ENCODE assay signal across 8 mouse cellular contexts in genomic region chrX:140505497-140506238, GRCm38 (mm10). TPM values are rescaled to one million over a fixed set of nuclear protein-coding genes. Genes with fewer than 3 reads are reported as not detected.
A peak's percentile ranks its signal among the peaks of the same experiment; 100 is the strongest.
DNase-seq lines count a peak whose midpoint lies in the region; ATAC-seq and TF ChIP-seq lines count a peak whose summit lies in the region.

No protein-coding gene starts in this region.

- ATAC-seq in kidney, embryonic 15.5 days (replicated peaks; ENCODE audit: low FRiP score), result no peak
- peak; percentile 11 for ATAC-seq in Patski
- peak; percentile 58; the same call in 1 of the 2 replicates for ATAC-seq in intestine, embryonic 14.5 days (replicated peaks; ENCODE audit: low FRiP score, low TSS enrichment, low read depth)
- ATAC-seq in forebrain, embryonic 15.5 days (replicated peaks), result no peak

- peaks cover 24% of the 10 kb centered on the region; the same call in 1 of the 2 replicates for H3K4me1 ChIP-seq in kidney, adult 2 months (ENCODE audit: control insufficient read depth, insufficient read depth, low read length)
- peaks cover 13% of the 10 kb centered on the region for H3K4me1 ChIP-seq in kidney, embryonic 15.5 days
- peaks cover under 1% of the 10 kb centered on the region; the same call in 1 of the 2 replicates for H3K4me1 ChIP-seq in intestine, embryonic 14.5 days (replicated peaks; ENCODE audit: control insufficient read depth, insufficient read depth, low read length)
- H3K4me1 ChIP-seq in forebrain, embryonic 15.5 days, result no peaks in the 10 kb centered on the region

- H3K27me3 ChIP-seq in kidney, adult 2 months (replicated peaks; ENCODE audit: control insufficient read depth, insufficient read depth, low read length), result no peaks in the 10 kb centered on the region
- H3K27me3 ChIP-seq in kidney, embryonic 15.5 days, result peaks cover 50% of the 10 kb centered on the region
- H3K27me3 ChIP-seq in Patski, result no peaks in the 10 kb centered on the region
- no peaks in the 10 kb centered on the region; the same call in 1 of the 2 replicates for H3K27me3 ChIP-seq in intestine, embryonic 14.5 days (replicated peaks; ENCODE audit: control insufficient read depth, insufficient read depth, low read length)
- no peaks in the 10 kb centered on the region for H3K27me3 ChIP-seq in splenic B cell, adult 2 months (ENCODE audit: control insufficient read depth, insufficient read depth, low read length, poor library complexity, severe bottlenecking)
- 0 out of 2 replicates have a peak, but pooled peaks cover 6% of the 10 kb centered on the region for H3K27me3 ChIP-seq in forebrain, embryonic 15.5 days

- no peak for TF ChIP-seq POLR2A in kidney, adult 2 months (IDR thresholded peaks at IDR 0.05; ENCODE audit: low read depth, low read length)

- WGBS in kidney, adult 2 months, result 26% methylated on average over 15 of the region's 15 CpGs
- WGBS in kidney, embryonic 15.5 days, result 70% methylated on average over 15 of the region's 15 CpGs
- 57% methylated on average over 15 of the region's 15 CpGs for WGBS in intestine, embryonic 14.5 days
- 58% methylated on average over 15 of the region's 15 CpGs for WGBS in forebrain, embryonic 15.5 days

- intact Hi-C loops in gastrocnemius, adult 2 months (cut with DNase I), result no loop called here

- H3K27ac ChIP-seq in kidney, adult 2 months (ENCODE audit: insufficient read depth, low read depth, low read length), result peak overlapping the region; percentile 88
- H3K27ac ChIP-seq in kidney, embryonic 15.5 days, result no peak overlapping the region
- peak overlapping the region; percentile 82 for H3K27ac ChIP-seq in gastrocnemius, adult 2 months
- H3K27ac ChIP-seq in intestine, embryonic 14.5 days (ENCODE audit: low read depth), result no peak overlapping the region
- H3K27ac ChIP-seq in forebrain, embryonic 15.5 days (replicated peaks), result no peak overlapping the region

- no peak overlapping the region for H3K9ac ChIP-seq in kidney, embryonic 15.5 days
- H3K9ac ChIP-seq in intestine, embryonic 14.5 days (ENCODE audit: low read length), result no peak overlapping the region
- H3K9ac ChIP-seq in forebrain, embryonic 15.5 days (replicated peaks), result no peak overlapping the region

- CTCF ChIA-PET in Patski (lab: Charles Lee), result interaction anchor here (1.2 to 3.0 kb wide), 2 partner anchors 13 to 37 kb away, joined by 3 to 17 read pairs; no protein-coding TSS in a partner anchor

- POLR2A ChIA-PET in Patski (lab: Charles Lee), result no interaction called here

- H3K4me2 ChIP-seq in kidney, embryonic 15.5 days, result no peak overlapping the region
- H3K4me2 ChIP-seq in intestine, embryonic 14.5 days (ENCODE audit: low read length), result no peak overlapping the region
- no peak overlapping the region for H3K4me2 ChIP-seq in forebrain, embryonic 15.5 days (replicated peaks)

- no peaks in the 10 kb centered on the region for H3K9me3 ChIP-seq in kidney, embryonic 15.5 days (replicated peaks)
- no peaks in the 10 kb centered on the region for H3K9me3 ChIP-seq in intestine, embryonic 14.5 days (ENCODE audit: control insufficient read depth, low read length)
- no peaks in the 10 kb centered on the region for H3K9me3 ChIP-seq in forebrain, embryonic 15.5 days

- no peak for TF ChIP-seq CTCF in kidney, adult 2 months (conservative IDR thresholded peaks at IDR 0.05; ENCODE audit: insufficient read depth, insufficient read length, low read depth, low read length)
- no peak for TF ChIP-seq CTCF in Patski (IDR thresholded peaks at IDR 0.05)
- no peak for TF ChIP-seq CTCF in gastrocnemius, adult 2 months (IDR thresholded peaks at IDR 0.05)

- in situ Hi-C loops in Patski (cut with MboI; ENCODE audit: low pct_unique_long_range_greater_than_20kb), result no loop called here

- H3K4me3 ChIP-seq in kidney, adult 2 months (ENCODE audit: insufficient read depth, low read depth, low read length), result no peak overlapping the region
- no peak overlapping the region for H3K4me3 ChIP-seq in kidney, embryonic 15.5 days (replicated peaks)
- H3K4me3 ChIP-seq in gastrocnemius, adult 2 months, result no peak overlapping the region
- no peak overlapping the region for H3K4me3 ChIP-seq in intestine, embryonic 14.5 days (ENCODE audit: low read depth, low read length)
- H3K4me3 ChIP-seq in forebrain, embryonic 15.5 days, result no peak overlapping the region

- DNase-seq in kidney, adult 2 months, result peak; percentile 88
- DNase-seq in Patski (ENCODE audit: low read depth, low spot score), result no peak
- DNase-seq in gastrocnemius, adult 2 months, result peak; percentile 79
- no peak for DNase-seq in intestine, embryonic 14.5 days (ENCODE audit: low spot score)
- DNase-seq in lung, postnatal 25 days (ENCODE audit: low spot score), result peak; percentile 95
- DNase-seq in splenic B cell, adult 2 months (ENCODE audit: low read depth, low spot score), result peak; percentile 88

- no peaks in the 10 kb centered on the region for H3K36me3 ChIP-seq in kidney, adult 2 months (ENCODE audit: control insufficient read depth, insufficient read depth, low read length)
- H3K36me3 ChIP-seq in kidney, embryonic 15.5 days, result no peaks in the 10 kb centered on the region
- H3K36me3 ChIP-seq in intestine, embryonic 14.5 days (ENCODE audit: control insufficient read depth, insufficient read depth, low read length), result no peaks in the 10 kb centered on the region
- no peaks in the 10 kb centered on the region for H3K36me3 ChIP-seq in splenic B cell, adult 2 months (ENCODE audit: control insufficient read depth, insufficient read depth, low read length, poor library complexity, severe bottlenecking)
- H3K36me3 ChIP-seq in forebrain, embryonic 15.5 days, result no peaks in the 10 kb centered on the region

RNA-seq across cellular contexts. Expression of gene Prps1, which starts 49.3 kb away (rescaled TPM):
- 12.1 and 16.5 TPM in 2 replicates for polyA plus RNA-seq in kidney, adult 2 months (2012; rRNA removed)
- 42.7 and 44.0 TPM in 2 replicates for polyA plus RNA-seq in kidney, embryonic 15.5 days (2015; fragmentation: Nextera tagmentation; extraction: Ambion mirVana)
- 51.2 TPM for polyA plus RNA-seq in Patski (2021)
- 10 to 100 TPM; 33.7 to 38.2 TPM for total RNA-seq in gastrocnemius, adult 2 months (2021)
- 26.2 and 29.4 TPM in 2 replicates for polyA plus RNA-seq in intestine, embryonic 14.5 days (2014; fragmentation: Nextera tagmentation; extraction: Ambion mirVana)
- polyA plus RNA-seq in forebrain, embryonic 15.5 days (2015; fragmentation: Nextera tagmentation; extraction: Ambion mirVana), result 67.3 and 68.8 TPM in 2 replicates

Comparison
In these comparisons a context has a peak if more than half of its experiments do, and no peak if none do; other contexts are left out.
1. H3K27ac ChIP-seq: peak in kidney, adult 2 months (single experiment) and gastrocnemius, adult 2 months (single experiment); none in kidney, embryonic 15.5 days (single experiment), intestine, embryonic 14.5 days (single experiment) and forebrain, embryonic 15.5 days (single experiment).
2. DNase-seq: peak in kidney, adult 2 months (single experiment), gastrocnemius, adult 2 months (single experiment), lung, postnatal 25 days (single experiment) and splenic B cell, adult 2 months (single experiment); none in Patski (single experiment) and intestine, embryonic 14.5 days (single experiment).
3. ATAC-seq: peak in Patski (single experiment) and intestine, embryonic 14.5 days (single experiment); none in kidney, embryonic 15.5 days (single experiment) and forebrain, embryonic 15.5 days (single experiment).